Mouse (Mus musculus) hindbrain, postnatal 0 days (tissue): Measurements from ENCODE around the gene Plekhh2. TPM values are rescaled to one million over a fixed set of nuclear protein-coding genes. Genes with fewer than 3 reads are reported as not detected.

Experiments
- ATAC-seq: fragments of 200-750 bp; cut with Nextera tagmentation; 2 replicates; pipeline ENCODE4 v1.8.0; 2017; ENCODE audit warnings: mild to moderate bottlenecking, moderate TSS enrichment, moderate library complexity
- DNase-seq: peaks from one replicate; pipeline ENCODE4 v3.0.0-alpha.2; 2015; ENCODE audit warnings: low spot score
- H3K27ac ChIP-seq: fragments of 300-500 bp; sonication (generic); 2 replicates; pipeline ENCODE4 v1.5.1; 2014; ENCODE audit warnings: mild to moderate bottlenecking
- H3K27me3 ChIP-seq: fragments of 300-500 bp; sonication (generic); 2 replicates; pipeline ENCODE4 v1.6.1; 2014; ENCODE audit warnings: low read length, mixed read lengths; ENCODE audit not compliant: insufficient read depth
- H3K36me3 ChIP-seq: fragments of 300-500 bp; sonication (generic); 2 replicates; pipeline ENCODE4 v1.6.1; 2014; ENCODE audit warnings: low read length, mixed read lengths; ENCODE audit not compliant: insufficient read depth
- H3K4me1 ChIP-seq: fragments of 300-500 bp; sonication (generic); 2 replicates; pipeline ENCODE4 v1.6.1; 2014; ENCODE audit warnings: antibody characterized with exemption, low read length, mixed read lengths; ENCODE audit not compliant: insufficient read depth
- H3K4me2 ChIP-seq: fragments of 300-500 bp; sonication (generic); 2 replicates; pipeline ENCODE4 v1.6.1; 2014; ENCODE audit warnings: low read depth, mild to moderate bottlenecking, low read length, moderate library complexity, mixed read lengths
- H3K4me3 ChIP-seq: fragments of 300-500 bp; sonication (generic); 2 replicates; pipeline ENCODE4 v1.5.1; 2014; ENCODE audit warnings: low read length
- H3K9ac ChIP-seq: fragments of 300-500 bp; sonication (generic); replicated peaks from 2 replicates; pipeline ENCODE4 v1.6.1; 2014; ENCODE audit warnings: mild to moderate bottlenecking, low read length, moderate library complexity, mixed read lengths
- H3K9me3 ChIP-seq: fragments of 300-500 bp; sonication (generic); 2 replicates; pipeline ENCODE4 v1.6.1; 2016; ENCODE audit warnings: low read length, mixed read lengths
- CTCF ChIP-seq: IDR thresholded peaks from 2 replicates; pipeline ENCODE4 v1.5.1; 2016; ENCODE audit warnings: antibody characterized with exemption, control low read depth, low read depth
- WGBS: fragments of 180-500 bp; shearing (Covaris S2); extraction: QIAGEN DNeasy Blood & Tissue Kit; methylation state at CpG from one replicate; pipeline ENCODE4 v1.1.7; 2014; 5-methylcytosine and 5-hydroxymethylcytosine counted together
- polyA plus RNA-seq: library from polyadenylated mRNA; unstranded; fragments of >200 nt; fragmentation: Nextera tagmentation; extraction: Ambion mirVana; gene quantifications from 2 replicates; pipeline ENCODE4 v1.2.1, GENCODE M21; 2015
- total RNA-seq: library from RNA; depleted of rRNA; stranded (reverse); fragments of >200 nt; gene quantifications from 2 replicates; pipeline ENCODE4 v1.2.3, GENCODE M21; 2014; rRNA removed

Gene Plekhh2
- total RNA-seq (2.6 and 3.7 TPM in 2 replicates), polyA plus RNA-seq (1.3 and 1.6 TPM in 2 replicates)

- Histone ChIP-seq H3K4me3 (peak within 1 kb of the TSS; percentile 78), H3K9me3 (no peaks in the 10 kb centered on the region), H3K27me3 (no peaks in the 10 kb centered on the region), H3K9ac (peak within 1 kb of the TSS; percentile 70), H3K27ac (peak within 1 kb of the TSS; percentile 32; the same call in 1 of the 2 replicates), H3K4me1 (peaks cover 10% of the 10 kb centered on the region; the same call in 1 of the 2 replicates), H3K36me3 (no peaks in the 10 kb centered on the region), H3K4me2 (peak within 1 kb of the TSS; percentile 78)
- peak; percentile 28 for TF ChIP-seq CTCF
- DNase-seq (peak; percentile 90), ATAC-seq (peak; percentile 91)
- under 1% methylated on average over 77 of the region's 79 CpGs for WGBS
Observed at GRCm38 (mm10) chr17:84511682-84512515, at the start of gene Plekhh2. Plekhh2 (plus strand) TSS chr17:84511895.

GRCm38 (mm10) chr17:84465753-84466608, 45.7 kb upstream of the Plekhh2 start, which contains the start of gene Thada:
Thada (minus strand) TSS chr17:84466205.
- peak; percentile 99 for DNase-seq
- WGBS: 0% methylated on average over 67 of the region's 67 CpGs
- ATAC-seq: peak; percentile 99
- Histone ChIP-seq H3K4me2 (peak within 1 kb of the TSS; percentile 80), H3K27ac (peak within 1 kb of the TSS; percentile 84), H3K4me1 (peaks cover 5% of the 10 kb centered on the region; the same call in 1 of the 2 replicates), H3K9ac (peak within 1 kb of the TSS; percentile 75), H3K9me3 (no peaks in the 10 kb centered on the region), H3K4me3 (peak within 1 kb of the TSS; percentile 81), H3K36me3 (no peaks in the 10 kb centered on the region), H3K27me3 (no peaks in the 10 kb centered on the region)
- peak; percentile 54 for TF ChIP-seq CTCF

GRCm38 (mm10) chr17:84474312-84474711, 37.4 kb upstream of the Plekhh2 start:
- 46% methylated on average over 4 of the region's 4 CpGs for WGBS
- Histone ChIP-seq H3K4me1 (no peaks in the 10 kb centered on the region), H3K9ac (no peak overlapping the region), H3K27ac (no peak overlapping the region), H3K9me3 (no peaks in the 10 kb centered on the region), H3K4me2 (no peak overlapping the region), H3K4me3 (no peak overlapping the region), H3K27me3 (no peaks in the 10 kb centered on the region), H3K36me3 (no peaks in the 10 kb centered on the region)
- ATAC-seq (no peak), DNase-seq (peak; percentile 62)
- TF ChIP-seq CTCF: peak; percentile 70

GRCm38 (mm10) chr17:84477176-84477575, 34.5 kb upstream of the Plekhh2 start:
- Histone ChIP-seq H3K4me3 (no peak overlapping the region), H3K4me2 (no peak overlapping the region), H3K27ac (no peak overlapping the region), H3K9ac (no peak overlapping the region), H3K27me3 (no peaks in the 10 kb centered on the region), H3K4me1 (no peaks in the 10 kb centered on the region), H3K36me3 (no peaks in the 10 kb centered on the region), H3K9me3 (no peaks in the 10 kb centered on the region)
- ATAC-seq (no peak), DNase-seq (no peak)
- 89% methylated on average over 5 of the region's 5 CpGs for WGBS
- TF ChIP-seq CTCF: no peak

GRCm38 (mm10) chr17:84478276-84478675, 33.4 kb upstream of the Plekhh2 start:
- Histone ChIP-seq H3K27ac (no peak overlapping the region), H3K4me1 (no peaks in the 10 kb centered on the region), H3K36me3 (no peaks in the 10 kb centered on the region), H3K4me3 (no peak overlapping the region), H3K9ac (no peak overlapping the region), H3K27me3 (no peaks in the 10 kb centered on the region), H3K9me3 (no peaks in the 10 kb centered on the region), H3K4me2 (no peak overlapping the region)
- no peak for TF ChIP-seq CTCF
- peak; percentile 17 for DNase-seq
- WGBS: 57% methylated on average over 4 of the region's 4 CpGs
- ATAC-seq: no peak

GRCm38 (mm10) chr17:84480464-84481355, 31.0 kb upstream of the Plekhh2 start:
- Histone ChIP-seq H3K27ac (no peak overlapping the region), H3K36me3 (no peaks in the 10 kb centered on the region), H3K4me3 (no peak overlapping the region), H3K9ac (no peak overlapping the region), H3K9me3 (no peaks in the 10 kb centered on the region), H3K4me2 (no peak overlapping the region), H3K4me1 (no peaks in the 10 kb centered on the region), H3K27me3 (no peaks in the 10 kb centered on the region)
- peak; percentile 76 for TF ChIP-seq CTCF
- 35% methylated on average over 15 of the region's 15 CpGs for WGBS
- ATAC-seq: peak; percentile 64
- peak; percentile 68 for DNase-seq
